ENCODE assay signal across 25 mouse cellular contexts in genomic region chr13:107575025-107575424, GRCm38 (mm10).
"Had no signal": no experiment of that assay in that cellular context is flagged by ENCODE, and none has a peak within 500 bp of the region (broad histone marks: within the 10 kb centered on the region; RNA-seq: fewer than 3 reads in every experiment).

No protein-coding gene starts in this region.

- H3K4me1 ChIP-seq: hindbrain, embryonic 13.5 days; hindbrain, embryonic 15.5 days; kidney, embryonic 15.5 days; limb, embryonic 13.5 days; limb, embryonic 15.5 days had no signal

- H3K9ac ChIP-seq: heart, embryonic 13.5 days; heart, embryonic 15.5 days; hindbrain, embryonic 13.5 days; hindbrain, embryonic 15.5 days; kidney, embryonic 15.5 days; limb, embryonic 13.5 days; limb, embryonic 15.5 days; liver, embryonic 12.5 days had no signal

- H3K27me3 ChIP-seq: heart, embryonic 13.5 days; hindbrain, embryonic 13.5 days; hindbrain, embryonic 15.5 days; kidney, embryonic 15.5 days; limb, embryonic 13.5 days; limb, embryonic 15.5 days; liver, embryonic 12.5 days had no signal

- H3K9me3 ChIP-seq: heart, embryonic 10.5 days; heart, embryonic 13.5 days; heart, embryonic 15.5 days; hindbrain, embryonic 13.5 days; hindbrain, embryonic 15.5 days; kidney, embryonic 15.5 days; limb, embryonic 13.5 days; limb, embryonic 15.5 days; liver, embryonic 12.5 days had no signal

- H3K4me2 ChIP-seq: heart, embryonic 13.5 days; heart, embryonic 15.5 days; hindbrain, embryonic 13.5 days; hindbrain, embryonic 15.5 days; kidney, embryonic 15.5 days; limb, embryonic 13.5 days; limb, embryonic 15.5 days; liver, embryonic 12.5 days had no signal

- H3K27ac ChIP-seq: heart, embryonic 10.5 days; heart, embryonic 13.5 days; heart, embryonic 15.5 days; hindbrain, embryonic 13.5 days; hindbrain, embryonic 15.5 days; hindbrain, postnatal 0 days; kidney, embryonic 15.5 days; kidney, postnatal 0 days; limb, embryonic 13.5 days; limb, embryonic 15.5 days; liver, embryonic 12.5 days had no signal

- H3K4me3 ChIP-seq: heart, embryonic 10.5 days; heart, embryonic 13.5 days; heart, embryonic 15.5 days; hindbrain, embryonic 13.5 days; hindbrain, embryonic 15.5 days; kidney, embryonic 15.5 days; limb, embryonic 13.5 days; limb, embryonic 15.5 days; liver, embryonic 12.5 days had no signal

- H3K36me3 ChIP-seq: heart, embryonic 10.5 days; heart, embryonic 13.5 days; heart, embryonic 15.5 days; hindbrain, embryonic 13.5 days; hindbrain, embryonic 15.5 days; kidney, embryonic 15.5 days; limb, embryonic 13.5 days; limb, embryonic 15.5 days; liver, embryonic 12.5 days had no signal

- DNase-seq: gastrocnemius, postnatal 14 days; gastrocnemius, postnatal 36 days; heart, adult 18-20 months; heart, postnatal 14 days; heart, postnatal 36 days; kidney, adult 11 months; kidney, adult 2 months; kidney, adult 9 months; kidney, postnatal 14 days; kidney, postnatal 36 days; layer of hippocampus, adult 9-11 months; layer of hippocampus, postnatal 36 days; left cerebral cortex, postnatal 4 days had no signal

- ATAC-seq: hindbrain, postnatal 0 days; intestine, embryonic 16.5 days; liver, embryonic 12.5 days had no signal
